Mouse (Mus musculus): ENCODE measurements around the gene Ap4s1. TPM values are rescaled to one million over a fixed set of nuclear protein-coding genes. Genes with fewer than 3 reads are reported as not detected.

Ap4s1 gene
- polyA plus RNA-seq, 1 experiment: 3.2 TPM

- no peaks in the 10 kb centered on the region for H3K27me3 ChIP-seq (ENCODE audit: control insufficient read depth, insufficient read depth, low read length)
- peaks cover 8% of the 10 kb centered on the region for H3K36me3 ChIP-seq (ENCODE audit: control insufficient read depth, insufficient read depth, low read length)
- no peak overlapping the region for H3K4me3 ChIP-seq (ENCODE audit: low read depth, low read length)
- H3K27ac ChIP-seq (ENCODE audit: insufficient read depth, low read depth, low read length): no peak overlapping the region
- no peaks in the 10 kb centered on the region for H3K4me1 ChIP-seq (ENCODE audit: control insufficient read depth, insufficient read depth, insufficient read length, low read length)
- WGBS: 79% methylated on average over 6 of the region's 6 CpGs
- no peak for TF ChIP-seq POLR2A (IDR thresholded peaks at IDR 0.05; ENCODE audit: low read depth, low read length)
- TF ChIP-seq CTCF (IDR thresholded peaks at IDR 0.05; ENCODE audit: extremely low read depth, insufficient read length, insufficient replicate concordance, low read depth, low read length): no peak
Measured at GRCm38 (mm10) chr12:51718617-51719016, 27.8 kb downstream of the Ap4s1 start.

- TF ChIP-seq CTCF (IDR thresholded peaks at IDR 0.05; ENCODE audit: extremely low read depth, insufficient read length, insufficient replicate concordance, low read depth, low read length): no peak
- no peak for TF ChIP-seq POLR2A (IDR thresholded peaks at IDR 0.05; ENCODE audit: low read depth, low read length)
- 76% methylated on average over 8 of the region's 8 CpGs for WGBS
- no peaks in the 10 kb centered on the region for H3K27me3 ChIP-seq (ENCODE audit: control insufficient read depth, insufficient read depth, low read length)
- no peaks in the 10 kb centered on the region for H3K4me1 ChIP-seq (ENCODE audit: control insufficient read depth, insufficient read depth, insufficient read length, low read length)
- H3K4me3 ChIP-seq (ENCODE audit: low read depth, low read length): no peak overlapping the region
- peaks cover 11% of the 10 kb centered on the region for H3K36me3 ChIP-seq (ENCODE audit: control insufficient read depth, insufficient read depth, low read length)
- H3K27ac ChIP-seq (ENCODE audit: insufficient read depth, low read depth, low read length): no peak overlapping the region
Measured at GRCm38 (mm10) chr12:51721836-51722235, 31.0 kb downstream of the Ap4s1 start.

- TF ChIP-seq CTCF (IDR thresholded peaks at IDR 0.05; ENCODE audit: extremely low read depth, insufficient read length, insufficient replicate concordance, low read depth, low read length): no peak
- no peak for TF ChIP-seq POLR2A (IDR thresholded peaks at IDR 0.05; ENCODE audit: low read depth, low read length)
- H3K27ac ChIP-seq (ENCODE audit: insufficient read depth, low read depth, low read length): peak overlapping the region; percentile 39
- no peaks in the 10 kb centered on the region for H3K27me3 ChIP-seq (ENCODE audit: control insufficient read depth, insufficient read depth, low read length)
- 74% methylated on average over 11 of the region's 11 CpGs for WGBS
- H3K4me3 ChIP-seq (ENCODE audit: low read depth, low read length): no peak overlapping the region
- H3K4me1 ChIP-seq (ENCODE audit: control insufficient read depth, insufficient read depth, insufficient read length, low read length): no peaks in the 10 kb centered on the region
- H3K36me3 ChIP-seq (ENCODE audit: control insufficient read depth, insufficient read depth, low read length): peaks cover 2% of the 10 kb centered on the region; the same call in 1 of the 2 replicates
Measured at GRCm38 (mm10) chr12:51729058-51729457, 38.2 kb downstream of the Ap4s1 start.

- H3K4me3 ChIP-seq (ENCODE audit: low read depth, low read length): no peak overlapping the region
- no peaks in the 10 kb centered on the region for H3K27me3 ChIP-seq (ENCODE audit: control insufficient read depth, insufficient read depth, low read length)
- H3K27ac ChIP-seq (ENCODE audit: insufficient read depth, low read depth, low read length): no peak overlapping the region
- no peaks in the 10 kb centered on the region for H3K4me1 ChIP-seq (ENCODE audit: control insufficient read depth, insufficient read depth, insufficient read length, low read length)
- TF ChIP-seq CTCF (IDR thresholded peaks at IDR 0.05; ENCODE audit: extremely low read depth, insufficient read length, insufficient replicate concordance, low read depth, low read length): no peak
- TF ChIP-seq POLR2A (IDR thresholded peaks at IDR 0.05; ENCODE audit: low read depth, low read length): no peak
- peaks cover 2% of the 10 kb centered on the region; the same call in 1 of the 2 replicates for H3K36me3 ChIP-seq (ENCODE audit: control insufficient read depth, insufficient read depth, low read length)
- WGBS: 96% methylated on average over 9 of the region's 9 CpGs
Measured at GRCm38 (mm10) chr12:51729827-51730226, 39.0 kb downstream of the Ap4s1 start.

GRCm38 (mm10) chr12:51734605-51735211 lies 43.9 kb downstream of the Ap4s1 start:
- TF ChIP-seq CTCF (IDR thresholded peaks at IDR 0.05; ENCODE audit: extremely low read depth, insufficient read length, insufficient replicate concordance, low read depth, low read length): no peak
- TF ChIP-seq POLR2A (IDR thresholded peaks at IDR 0.05; ENCODE audit: low read depth, low read length): no peak
- H3K27ac ChIP-seq (ENCODE audit: insufficient read depth, low read depth, low read length): peak overlapping the region; percentile 23; the same call in 1 of the 2 replicates

GRCm38 (mm10) chr12:51735840-51736271 lies 45.0 kb downstream of the Ap4s1 start:
- WGBS: 17% methylated on average over 7 of the region's 7 CpGs
- Histone ChIP-seq H3K27ac (ENCODE audit: insufficient read depth, low read depth, low read length) (no peak overlapping the region), H3K36me3 (ENCODE audit: control insufficient read depth, insufficient read depth, low read length) (peaks cover 2% of the 10 kb centered on the region; the same call in 1 of the 2 replicates), H3K4me1 (ENCODE audit: control insufficient read depth, insufficient read depth, insufficient read length, low read length) (peaks cover 3% of the 10 kb centered on the region; the same call in 1 of the 2 replicates), H3K4me3 (ENCODE audit: low read depth, low read length) (no peak overlapping the region), H3K27me3 (ENCODE audit: control insufficient read depth, insufficient read depth, low read length) (no peaks in the 10 kb centered on the region)
- TF ChIP-seq CTCF (IDR thresholded peaks at IDR 0.05; ENCODE audit: extremely low read depth, insufficient read length, insufficient replicate concordance, low read depth, low read length): no peak
- no peak for TF ChIP-seq POLR2A (IDR thresholded peaks at IDR 0.05; ENCODE audit: low read depth, low read length)

More at GRCm38 (mm10) chr12:51734605-51735211, 43.9 kb downstream of the Ap4s1 start:
- H3K4me1 ChIP-seq (ENCODE audit: control insufficient read depth, insufficient read depth, insufficient read length, low read length): peaks cover 3% of the 10 kb centered on the region; the same call in 1 of the 2 replicates
- H3K27me3 ChIP-seq (ENCODE audit: control insufficient read depth, insufficient read depth, low read length): no peaks in the 10 kb centered on the region
- H3K4me3 ChIP-seq (ENCODE audit: low read depth, low read length): peak overlapping the region; percentile 8; the same call in 1 of the 2 replicates
- WGBS: 65% methylated on average over 14 of the region's 14 CpGs
- no peaks in the 10 kb centered on the region for H3K36me3 ChIP-seq (ENCODE audit: control insufficient read depth, insufficient read depth, low read length)

- peaks cover 3% of the 10 kb centered on the region; the same call in 1 of the 2 replicates for H3K4me1 ChIP-seq (ENCODE audit: control insufficient read depth, insufficient read depth, insufficient read length, low read length)
- H3K4me3 ChIP-seq (ENCODE audit: low read depth, low read length): no peak overlapping the region
- TF ChIP-seq POLR2A (IDR thresholded peaks at IDR 0.05; ENCODE audit: low read depth, low read length): no peak
- TF ChIP-seq CTCF (IDR thresholded peaks at IDR 0.05; ENCODE audit: extremely low read depth, insufficient read length, insufficient replicate concordance, low read depth, low read length): no peak
- H3K27ac ChIP-seq (ENCODE audit: insufficient read depth, low read depth, low read length): no peak overlapping the region
- 45% methylated on average over 3 of the region's 3 CpGs for WGBS
- peaks cover 5% of the 10 kb centered on the region; the same call in 1 of the 2 replicates for H3K36me3 ChIP-seq (ENCODE audit: control insufficient read depth, insufficient read depth, low read length)
- H3K27me3 ChIP-seq (ENCODE audit: control insufficient read depth, insufficient read depth, low read length): no peaks in the 10 kb centered on the region
Measured at GRCm38 (mm10) chr12:51736381-51736780, 45.5 kb downstream of the Ap4s1 start.

All from small intestine, adult 2 months (tissue).